Mouse (Mus musculus): ENCODE measurements around the gene Gm3317.
"Not testable (repeated sequence)": the region's sequence is repeated elsewhere in the genome, so short reads cannot be mapped to it uniquely, and the experiment has no call there.

Gene Gm3317

GRCm38 (mm10) chr14:5164235-5164634 lies at the start of gene Gm3317:
Gm3317 (plus strand) TSS chr14:5164535.
- in situ Hi-C loops (cut with MboI, MseI), result not testable (repeated sequence)

DNA sequence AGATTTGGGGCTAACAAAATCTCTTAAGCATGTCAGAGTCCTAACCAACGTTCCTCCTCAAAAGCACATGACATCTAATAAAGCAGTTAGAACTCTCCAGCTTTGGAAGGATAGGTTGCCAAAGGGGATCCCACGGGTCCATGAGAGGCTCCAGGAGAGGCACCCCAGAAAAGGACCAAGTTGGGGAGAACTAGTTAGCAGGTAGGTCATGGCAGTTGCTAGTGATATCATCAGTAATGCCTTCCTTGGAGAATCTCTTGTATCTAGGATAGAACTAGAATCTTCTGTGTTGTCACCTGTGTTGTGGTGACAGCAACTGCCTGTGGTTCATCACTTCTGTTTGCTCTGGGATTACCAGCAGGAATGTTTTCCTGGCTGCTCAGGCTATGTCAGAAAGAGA lies 33.1 kb upstream of the Gm3317 start, which contains the start of gene Gm8279:
Gene Gm8279 (plus strand): TSS at position 301 of the 400 bp plus-strand sequence.
- in situ Hi-C loops (cut with MboI, MseI), result not testable (repeated sequence)

DNA sequence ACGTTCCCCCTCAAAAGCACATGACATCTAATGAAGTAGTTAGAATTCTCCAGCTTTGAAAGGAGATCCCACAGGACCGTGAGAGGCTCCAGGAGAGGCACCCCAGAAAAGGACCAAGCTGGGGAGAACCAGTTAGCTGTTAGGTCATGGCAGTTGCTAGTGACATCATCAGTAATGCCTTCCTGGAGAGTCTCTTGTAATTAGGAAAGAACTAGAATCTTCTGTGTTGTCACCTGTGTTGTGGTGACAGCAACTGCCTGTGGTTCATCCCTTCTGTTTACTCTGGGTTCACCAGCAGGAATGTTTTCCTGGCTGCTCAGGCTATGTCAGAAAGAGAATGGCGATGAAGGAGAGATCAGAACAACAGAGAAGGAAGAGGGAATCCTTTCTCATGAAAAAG lies 21.2 kb downstream of the Gm3317 start, which contains the start of gene Gm8271:
Gene Gm8271 (plus strand): TSS at position 301 of the 400 bp plus-strand sequence.
- in situ Hi-C loops (cut with MboI, MseI), result not testable (repeated sequence)
